Mouse (Mus musculus) kidney, adult 18-20 months (tissue): ENCODE results near the gene Tgif2.
A peak's percentile ranks its signal among the peaks of the same experiment; 100 is the strongest.
"Not testable (repeated sequence)": the region's sequence is repeated elsewhere in the genome, so short reads cannot be mapped to it uniquely, and the experiment has no call there.

Experiments
- DNase-seq: peaks from one replicate; pipeline ENCODE4 v3.0.0; 2021

Gene Tgif2

DNA sequence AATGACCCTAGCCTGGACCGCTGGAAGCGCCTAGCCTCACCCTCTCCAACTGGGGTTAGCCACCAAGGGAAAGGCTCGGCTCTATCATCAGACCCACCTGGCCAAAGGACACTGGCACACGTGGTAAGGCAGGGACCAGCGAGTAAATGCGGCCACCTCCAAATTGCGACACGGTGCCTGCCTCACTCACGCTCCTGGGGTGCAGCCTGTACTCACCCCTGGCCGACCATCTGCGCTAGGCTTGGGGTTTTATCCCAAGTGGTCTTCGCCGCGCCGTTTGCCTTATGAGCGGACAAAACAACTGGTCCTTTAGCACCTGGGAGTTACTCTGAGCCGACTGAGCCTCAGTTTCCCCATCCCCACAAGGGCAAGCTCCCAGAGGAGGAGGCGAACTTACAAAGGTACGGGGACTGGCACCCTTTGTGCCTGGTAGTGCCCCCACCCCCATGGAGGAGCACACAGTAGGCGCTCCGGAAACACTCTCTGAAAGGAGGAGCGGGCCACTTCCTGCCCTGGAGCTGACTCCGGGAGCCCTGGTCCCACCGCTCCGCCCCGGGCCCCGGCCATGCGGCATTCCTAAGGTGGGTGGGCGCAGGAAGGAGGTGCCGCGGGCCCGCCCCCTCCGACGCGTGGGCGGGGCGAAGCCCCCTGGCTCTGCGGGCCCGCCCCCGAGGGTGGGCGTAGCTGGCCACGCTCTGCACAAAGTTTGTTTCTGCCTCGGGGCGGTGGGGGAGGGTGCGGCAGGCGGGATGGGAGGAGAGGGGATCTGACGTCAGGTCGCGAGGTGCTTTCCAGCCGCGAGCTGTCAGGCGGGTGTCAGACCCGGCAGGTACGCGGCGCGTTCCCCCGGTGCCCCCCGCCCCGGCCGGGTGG lies at the start of gene Tgif2:
TSS of gene Tgif2 (plus strand) at position 689 of the 873 bp plus-strand sequence.
- DNase-seq: peak; percentile 39

DNA sequence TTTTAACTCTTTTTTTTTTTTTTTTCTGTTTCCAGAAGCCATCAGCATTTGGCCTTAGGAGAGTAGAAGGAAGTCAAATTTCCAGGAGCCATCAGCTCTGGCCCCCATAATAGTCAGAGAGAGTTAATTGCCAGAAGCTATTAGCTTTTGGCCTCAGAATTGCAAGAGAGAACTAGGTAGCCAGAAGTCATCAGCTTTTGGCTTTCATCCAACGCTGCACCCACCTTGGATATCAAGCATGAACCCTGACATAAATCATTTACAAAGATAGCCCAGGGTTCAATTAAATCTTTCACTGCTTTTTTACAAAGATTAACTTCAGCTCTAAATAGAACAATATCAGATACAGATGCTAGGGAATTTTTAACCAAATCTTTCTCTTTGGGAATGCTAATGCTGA lies 41.3 kb upstream of the Tgif2 start:
- no peak for DNase-seq

DNA sequence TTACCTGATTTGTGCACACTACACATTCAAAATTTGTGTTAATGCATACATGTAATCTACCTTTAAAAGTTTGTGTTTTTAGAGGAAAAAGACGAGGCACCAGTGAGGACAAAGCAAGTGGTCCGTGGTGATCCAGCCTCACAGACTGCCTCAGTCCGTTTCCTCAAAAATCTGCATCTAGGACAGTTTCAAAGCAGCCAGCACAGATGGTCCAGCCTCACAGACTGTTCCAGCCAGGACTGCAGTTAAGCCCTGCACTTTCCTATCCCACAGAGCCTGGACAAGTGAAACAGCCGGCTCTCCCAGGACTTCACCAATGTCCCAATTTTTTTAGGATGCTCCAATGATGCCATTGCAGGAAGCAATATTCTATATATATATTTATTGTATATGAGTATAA lies 38.8 kb upstream of the Tgif2 start:
- no peak for DNase-seq

DNA sequence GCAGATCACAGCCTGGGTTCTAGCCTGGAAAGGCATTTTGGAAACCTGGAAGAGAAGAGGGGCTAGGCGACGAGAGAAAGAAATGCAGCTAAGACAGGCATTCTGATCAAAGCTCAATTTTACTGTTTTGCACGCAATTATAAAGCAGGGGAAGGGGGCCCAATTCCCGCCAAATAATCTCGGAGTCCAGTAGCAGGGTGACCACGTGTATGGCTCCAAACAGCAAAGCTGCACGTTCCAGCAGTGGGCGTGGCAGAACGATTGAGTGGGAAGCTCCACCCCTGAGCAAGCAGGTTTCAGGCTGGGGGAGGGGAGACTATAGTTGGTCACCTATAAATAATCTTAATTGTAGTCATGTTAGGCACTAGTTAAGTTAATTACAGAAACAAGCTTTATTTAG lies 37.7 kb upstream of the Tgif2 start:
- not testable (repeated sequence) for DNase-seq

DNA sequence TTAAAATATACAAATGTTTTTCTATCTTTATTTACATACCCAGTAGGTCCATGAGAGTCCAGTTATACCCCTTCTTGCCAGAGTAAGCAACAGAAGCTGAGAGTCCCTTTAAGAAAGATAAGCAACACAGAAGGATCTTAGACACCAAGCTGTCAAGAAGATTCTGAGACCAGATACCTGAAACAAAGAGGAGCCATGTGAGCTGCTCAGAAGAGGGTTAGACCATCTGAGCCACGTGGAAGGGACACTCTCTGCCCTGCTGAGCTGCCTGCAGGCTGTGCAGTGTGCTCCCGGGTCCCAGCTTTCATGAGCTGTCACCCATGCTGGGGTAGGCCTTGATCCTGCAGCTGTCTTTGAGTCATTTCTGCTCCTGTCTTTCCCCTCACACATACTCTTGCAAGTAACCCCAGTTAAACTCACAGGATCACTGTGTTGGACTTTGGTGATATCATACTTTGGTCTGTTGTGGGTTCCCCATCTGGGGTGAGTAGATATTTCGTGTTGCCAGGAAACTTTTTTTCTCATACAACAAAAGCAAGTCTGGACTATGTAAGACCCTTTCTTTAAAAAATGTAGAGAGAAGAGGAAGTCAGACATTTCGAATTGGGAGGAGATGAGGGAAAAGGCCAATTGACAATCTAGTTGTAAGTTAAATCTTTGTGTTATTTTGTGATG lies 36.0 kb upstream of the Tgif2 start:
- no peak for DNase-seq

DNA sequence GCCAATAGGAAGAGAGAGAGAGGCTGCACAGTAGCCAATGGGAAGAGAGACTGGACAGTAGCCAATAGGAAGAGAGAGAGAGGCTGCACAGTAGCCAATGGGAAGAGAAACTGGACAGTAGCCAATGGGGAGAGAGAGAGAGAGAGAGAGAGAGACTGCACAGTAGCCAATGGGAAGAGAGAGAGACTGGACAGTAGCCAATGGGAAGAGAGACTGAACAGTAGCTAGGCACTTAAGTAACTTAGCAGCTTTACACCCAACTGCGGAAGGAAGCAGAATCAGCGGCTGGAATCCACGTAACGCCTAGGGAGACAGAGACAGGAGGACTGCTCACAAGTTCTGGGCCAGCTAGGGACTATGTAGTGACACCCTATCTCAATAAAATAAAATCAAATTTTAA lies 35.2 kb upstream of the Tgif2 start:
- no peak for DNase-seq

DNA sequence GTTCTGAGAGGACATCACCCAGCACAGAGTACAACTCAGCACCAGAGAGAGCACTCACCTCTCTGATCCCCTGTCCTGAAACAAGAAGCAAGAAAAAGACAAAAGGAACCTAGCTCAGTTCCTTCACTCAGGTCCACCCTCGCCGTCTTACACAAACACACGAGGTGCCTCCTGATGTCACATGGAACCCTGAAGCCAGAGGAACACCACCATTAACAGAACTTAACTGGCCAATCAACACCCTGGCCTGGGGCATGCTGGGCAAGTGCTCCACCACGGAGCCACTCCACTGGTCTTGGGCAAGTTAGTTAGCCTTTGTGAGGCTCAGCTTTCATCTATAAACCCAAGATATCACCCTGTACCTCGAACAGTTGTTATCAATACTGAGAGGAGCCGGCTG lies 32.9 kb upstream of the Tgif2 start:
- DNase-seq: no peak

DNA sequence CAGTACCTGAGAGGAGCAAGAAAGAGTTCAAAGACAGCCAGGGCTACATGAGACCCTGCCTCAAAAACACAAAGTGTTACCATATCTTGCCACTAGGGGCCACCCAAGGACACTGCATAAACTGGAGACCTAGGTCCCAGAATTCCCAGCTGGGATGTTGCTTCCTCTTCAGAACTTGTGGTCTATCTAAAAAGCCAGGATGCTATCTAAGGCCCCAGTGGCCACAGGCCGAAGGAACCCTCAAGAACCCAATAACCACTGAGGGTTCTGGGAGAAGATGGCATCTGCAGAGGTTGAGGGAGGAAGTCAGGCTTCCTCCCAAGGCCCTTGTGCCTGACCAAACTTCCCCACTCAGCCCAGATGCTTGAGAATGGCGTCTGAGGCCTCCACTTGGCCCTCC lies 30.2 kb upstream of the Tgif2 start:
- DNase-seq: peak; percentile 79

DNA sequence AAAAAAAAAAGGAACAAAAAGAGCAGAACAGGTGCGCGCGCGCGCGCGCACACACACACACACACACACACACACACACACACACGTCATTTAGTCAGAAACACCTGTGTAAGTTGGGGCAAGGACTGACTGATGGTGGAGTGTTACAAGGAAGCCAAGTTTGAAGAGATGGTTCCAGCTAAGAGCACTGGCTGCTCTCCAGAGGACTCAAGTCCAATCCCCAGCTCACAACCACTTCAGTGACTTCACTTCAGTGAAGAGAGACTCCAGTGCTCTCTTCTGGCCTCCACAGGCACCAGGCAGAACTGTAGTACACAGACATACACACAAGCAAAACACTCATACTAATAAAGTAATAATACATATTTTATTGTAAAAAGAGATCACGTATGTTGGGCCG lies 29.1 kb upstream of the Tgif2 start:
- DNase-seq: no peak

DNA sequence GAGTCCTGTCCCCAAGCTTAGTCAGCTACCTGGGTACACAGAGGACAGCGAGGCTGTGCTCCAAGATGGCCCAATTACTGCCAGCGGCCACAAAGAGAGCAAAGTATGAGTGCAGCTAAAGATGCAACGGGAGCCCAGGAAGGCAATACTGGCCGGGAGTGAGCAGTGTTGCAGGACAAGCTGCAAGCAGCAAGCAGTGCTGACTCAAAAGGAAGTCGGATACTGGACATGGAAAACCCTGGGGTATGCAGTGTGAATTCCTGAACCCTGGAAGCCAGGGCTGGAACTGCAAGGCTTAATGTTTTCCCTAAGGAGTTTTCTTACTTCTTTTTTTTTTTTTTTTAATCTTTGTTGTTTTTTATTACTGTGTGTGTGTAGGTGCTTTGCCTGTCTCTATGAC lies 28.3 kb upstream of the Tgif2 start:
- no peak for DNase-seq

DNA sequence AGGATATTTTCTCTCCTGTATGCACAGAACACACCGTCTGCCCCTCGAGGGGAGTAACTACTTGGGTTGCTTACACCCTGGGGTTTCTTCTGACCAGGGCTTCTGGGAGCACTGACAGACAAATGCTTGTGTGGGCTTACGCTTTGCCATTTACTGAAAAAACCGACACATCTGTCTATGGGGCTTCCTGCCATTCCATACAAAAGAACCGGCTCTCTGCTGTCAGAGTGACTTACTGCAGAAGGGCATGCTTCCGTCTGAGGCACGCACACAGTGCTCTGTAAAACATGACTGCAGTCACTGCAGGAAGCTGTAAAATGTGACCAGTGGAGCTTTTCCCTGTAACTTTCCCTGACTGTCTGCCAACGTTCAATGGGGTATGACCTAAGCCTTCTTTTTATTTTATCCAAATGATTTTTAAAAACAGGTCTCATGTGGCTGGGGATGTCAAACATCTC lies 25.4 kb upstream of the Tgif2 start:
- peak; percentile 20 for DNase-seq

DNA sequence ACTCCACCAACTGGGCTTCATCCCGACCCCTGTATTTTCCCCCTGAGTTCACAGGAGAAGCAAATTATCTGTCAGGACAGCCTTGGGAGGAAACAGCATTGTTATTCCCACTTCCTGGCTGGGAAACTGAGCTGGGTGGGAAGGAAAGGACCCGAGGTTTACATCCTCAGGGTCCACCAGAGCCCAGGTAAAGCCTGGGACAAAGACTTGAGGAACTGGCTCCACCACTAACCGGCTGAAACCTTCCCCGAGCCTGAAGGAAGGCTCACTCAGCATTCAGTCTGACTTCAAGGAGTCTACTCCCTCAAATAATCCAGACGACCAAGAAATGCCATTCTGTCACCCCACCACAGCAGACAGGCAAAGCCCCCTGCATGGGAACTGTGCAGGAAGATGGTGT lies 24.9 kb upstream of the Tgif2 start:
- no peak for DNase-seq

DNA sequence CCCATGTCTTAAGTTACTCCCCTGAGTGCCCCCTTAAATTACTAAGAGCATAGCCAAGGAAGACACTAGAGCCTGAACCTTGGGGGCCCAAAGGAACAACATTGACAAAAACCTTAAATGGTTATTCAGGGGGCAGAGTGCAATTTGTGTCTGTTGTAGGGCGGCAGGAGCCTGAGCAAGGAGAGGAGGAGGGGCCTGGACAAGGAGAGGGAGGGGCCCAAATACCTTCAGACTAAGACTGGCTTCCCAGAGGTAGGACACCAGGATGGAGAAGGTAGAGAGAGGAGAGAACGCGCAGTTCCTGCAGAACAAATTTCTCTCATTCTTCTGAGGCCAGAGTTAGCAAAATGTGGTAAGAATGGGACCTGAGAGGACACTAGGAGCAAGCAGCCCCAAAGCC lies 24.4 kb upstream of the Tgif2 start:
- DNase-seq: no peak

DNA sequence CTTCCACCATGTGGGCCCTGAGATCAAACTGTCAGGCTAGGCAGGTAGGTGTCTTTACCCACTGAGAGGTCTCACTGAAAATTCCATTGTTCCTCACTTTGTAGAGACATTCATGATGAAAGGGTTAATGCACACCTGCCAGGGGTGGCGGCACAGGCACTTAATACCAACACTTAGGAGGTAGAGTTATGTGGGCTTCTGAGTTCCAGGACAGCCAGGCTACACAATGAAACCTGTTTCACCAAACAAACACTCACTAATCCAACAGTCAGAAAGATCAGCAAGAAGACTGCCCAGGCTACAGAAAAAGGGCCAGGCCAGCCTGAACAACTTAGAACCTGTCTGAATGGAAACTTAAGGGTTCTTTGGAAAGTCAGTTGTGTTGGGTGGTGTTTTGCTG lies 23.7 kb upstream of the Tgif2 start:
- DNase-seq: no peak

DNA sequence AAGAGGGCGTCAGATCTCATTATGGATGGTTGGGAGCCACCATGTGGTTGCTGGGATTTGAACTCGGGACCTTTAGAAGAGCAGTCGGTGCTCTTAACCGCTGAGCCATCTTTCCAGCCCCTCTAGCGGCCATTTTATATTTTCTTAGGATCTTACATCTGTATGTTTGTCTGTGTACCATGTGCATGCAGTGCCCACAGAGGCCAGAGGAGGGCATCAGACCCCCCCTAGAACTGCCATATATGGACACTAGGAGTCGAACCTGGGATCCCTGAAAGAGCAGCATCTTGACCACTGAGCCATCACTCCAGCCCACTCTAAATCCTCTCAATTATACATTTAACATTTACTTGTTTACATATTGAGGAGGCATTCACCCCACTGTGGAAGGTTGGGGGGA lies 14.7 kb upstream of the Tgif2 start:
- DNase-seq: not testable (repeated sequence)

DNA sequence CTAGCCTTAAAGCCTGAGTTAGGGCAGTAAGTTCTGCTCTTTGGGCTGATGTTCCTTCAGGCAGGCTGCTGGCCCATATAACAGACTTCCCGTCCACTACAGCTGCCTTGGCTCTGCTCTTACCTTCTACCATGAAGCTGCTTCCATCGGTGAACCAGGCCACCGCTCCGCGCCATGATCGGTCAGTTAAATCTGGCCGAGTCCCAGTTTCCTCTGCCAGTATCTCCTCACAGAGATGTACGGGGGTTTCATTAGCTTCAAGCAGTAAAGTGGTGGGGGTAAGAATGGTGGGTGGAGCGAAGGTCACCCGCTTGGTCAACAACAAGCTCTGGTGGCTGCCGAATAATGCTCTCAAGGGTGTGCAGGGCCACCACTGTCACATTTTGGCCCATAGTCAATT lies 5.5 kb upstream of the Tgif2 start:
- DNase-seq: no peak

DNA sequence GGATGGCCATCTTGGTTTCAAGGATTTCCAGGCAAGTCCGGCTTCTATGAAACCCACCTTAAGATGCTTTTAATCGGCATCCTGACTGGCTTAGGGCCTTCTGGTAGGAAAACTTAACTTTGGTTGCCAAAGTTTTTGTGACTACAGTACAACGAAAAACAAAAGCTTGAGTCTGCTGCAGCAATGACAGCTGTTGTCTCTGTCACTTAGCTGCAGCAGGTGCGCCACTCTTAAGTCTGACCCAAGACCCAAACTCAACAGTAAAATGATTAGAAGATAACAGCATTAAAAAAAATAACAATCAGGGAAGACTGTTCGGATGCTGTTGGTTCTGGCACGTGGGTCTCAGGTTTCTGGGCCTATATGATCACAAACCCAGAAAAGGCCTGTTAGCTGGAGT lies 968 bp upstream of the Tgif2 start:
- no peak for DNase-seq

DNA sequence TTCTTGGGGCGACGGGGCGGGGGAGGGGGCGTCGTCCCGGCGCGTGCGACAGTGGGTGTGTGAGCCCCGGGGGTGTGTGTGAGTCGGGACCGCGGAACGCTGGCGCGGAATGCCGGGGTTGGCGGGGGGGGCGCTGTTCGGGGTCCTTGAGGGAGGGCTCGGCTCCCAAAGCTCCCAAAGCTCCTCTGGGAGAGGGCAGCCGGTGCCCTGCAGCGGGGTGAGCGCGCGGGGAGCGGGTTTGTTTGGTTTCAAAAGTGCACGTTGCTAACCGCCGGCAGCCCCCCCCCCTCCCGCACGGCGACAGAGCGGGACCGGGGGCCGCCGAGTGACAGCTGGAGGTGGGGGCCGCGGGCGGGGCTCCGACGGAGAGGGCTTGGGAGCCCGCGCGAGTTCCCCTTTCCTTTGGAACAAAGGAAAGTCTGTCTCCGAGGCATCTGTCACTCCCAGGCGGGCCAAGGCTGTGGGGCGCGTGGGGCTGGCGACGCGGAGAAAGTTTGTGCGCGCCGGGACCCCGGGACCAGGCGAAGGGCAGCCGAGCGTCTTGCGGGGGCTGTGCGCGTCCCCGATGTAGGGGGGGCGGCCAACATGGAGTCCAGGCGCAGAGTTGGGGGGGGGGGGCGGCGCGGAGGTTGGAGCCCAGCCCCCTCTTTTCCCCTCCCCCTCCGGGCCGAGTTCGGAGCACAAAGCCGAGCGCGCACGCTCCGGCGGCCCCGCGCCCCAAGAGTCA lies 657 bp downstream of the Tgif2 start:
- DNase-seq: peak; percentile 18

DNA sequence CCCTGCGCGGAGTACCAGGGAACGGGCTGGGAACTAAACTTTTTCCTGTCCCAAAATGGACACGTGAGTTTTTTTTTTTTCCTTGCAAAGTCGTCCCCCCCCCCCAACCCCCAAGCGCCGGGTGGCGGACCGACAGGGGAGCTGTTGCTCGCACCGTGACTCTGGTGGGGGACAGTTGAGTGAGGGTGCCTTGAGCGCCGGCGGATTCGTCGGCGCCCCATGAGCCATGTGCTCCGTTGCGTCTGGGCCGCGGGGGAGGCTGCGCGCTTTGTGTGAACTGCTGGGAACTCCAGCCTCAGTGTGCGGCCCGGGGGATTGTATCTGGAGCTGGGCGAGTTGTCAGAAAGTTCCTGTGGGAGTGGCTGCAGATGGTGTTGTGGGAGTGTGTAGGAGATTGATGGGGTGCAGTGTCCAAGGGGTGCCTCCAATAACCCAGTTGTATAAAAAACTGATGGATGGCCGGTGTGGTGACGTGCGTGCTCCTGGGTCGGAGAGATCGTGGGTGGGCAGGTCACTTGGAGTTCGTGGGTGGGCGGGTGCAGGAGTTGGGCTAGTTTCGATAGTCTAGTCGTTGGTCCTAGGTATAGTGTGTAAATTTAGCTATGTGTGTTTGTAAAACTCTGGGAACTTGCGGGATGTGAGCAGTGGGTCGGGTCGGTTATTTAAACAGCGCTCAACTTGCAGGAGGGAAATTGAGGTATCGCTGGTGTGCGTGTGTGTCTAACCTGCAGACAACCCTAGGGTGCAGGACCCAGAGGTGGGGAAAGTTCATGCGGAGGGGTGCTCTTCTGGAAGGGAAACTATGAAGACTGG lies 1.4 kb downstream of the Tgif2 start:
- peak; percentile 38 for DNase-seq

DNA sequence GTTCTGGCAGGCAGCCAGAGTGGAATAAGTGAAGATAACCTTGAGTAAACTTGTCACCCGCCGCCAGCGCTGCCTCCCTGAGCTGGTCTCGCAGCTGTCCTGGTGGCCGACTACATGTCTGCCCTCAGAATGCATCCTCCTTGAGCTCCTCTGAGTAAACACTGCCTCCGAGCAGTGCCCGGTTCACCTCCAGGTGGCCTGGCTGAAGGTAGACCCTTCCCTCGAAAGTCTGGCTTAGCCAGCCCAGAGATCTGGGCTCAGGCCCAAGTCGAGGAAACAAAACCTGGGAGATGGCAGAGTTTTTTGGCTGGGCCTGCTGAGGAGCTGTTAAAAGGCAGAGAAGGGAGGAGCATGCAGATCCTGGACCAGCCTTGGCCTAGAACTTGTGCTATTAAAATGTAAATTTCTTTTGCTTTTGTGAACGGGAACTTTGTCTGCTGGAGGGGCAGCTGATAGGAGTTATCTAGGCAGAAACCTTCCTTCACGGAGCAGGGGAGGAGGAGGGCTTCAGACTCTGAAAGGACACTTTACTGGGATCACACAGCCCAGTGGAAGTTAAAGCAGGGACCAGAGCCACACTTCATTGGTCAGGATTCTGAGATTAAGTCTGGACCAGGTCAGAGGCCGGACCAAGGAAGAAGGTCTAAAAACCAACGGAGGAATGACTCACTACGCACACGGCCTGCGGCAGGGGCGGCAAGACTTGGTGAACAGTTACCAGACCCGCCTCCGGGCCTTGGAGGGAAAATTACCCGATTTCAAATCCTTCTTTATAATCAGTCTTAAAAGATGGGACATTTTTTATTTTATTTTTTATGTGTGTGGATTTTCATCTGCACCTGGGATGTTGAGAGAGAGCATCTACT lies 2.3 kb downstream of the Tgif2 start:
- DNase-seq: peak; percentile 34

DNA sequence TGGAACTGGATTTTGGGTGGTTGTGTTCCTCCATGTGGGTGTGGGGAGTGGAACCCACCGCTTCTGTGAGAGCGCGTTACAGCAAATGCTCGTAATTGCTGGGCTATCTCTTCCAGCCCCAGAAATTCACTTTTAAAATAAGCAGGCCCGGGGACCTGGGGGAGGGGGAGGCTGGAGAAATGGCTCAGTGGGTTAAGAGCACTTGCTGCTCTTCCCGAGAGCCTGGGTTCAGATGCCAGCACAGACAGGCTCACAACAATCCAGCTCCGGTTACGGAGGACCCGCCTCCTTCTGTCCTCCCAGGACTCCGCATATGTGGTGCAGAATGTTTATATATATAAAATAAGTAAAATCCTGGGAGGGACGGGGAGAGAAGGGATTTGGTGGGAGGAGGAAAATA lies 2.9 kb downstream of the Tgif2 start:
- no peak for DNase-seq

DNA sequence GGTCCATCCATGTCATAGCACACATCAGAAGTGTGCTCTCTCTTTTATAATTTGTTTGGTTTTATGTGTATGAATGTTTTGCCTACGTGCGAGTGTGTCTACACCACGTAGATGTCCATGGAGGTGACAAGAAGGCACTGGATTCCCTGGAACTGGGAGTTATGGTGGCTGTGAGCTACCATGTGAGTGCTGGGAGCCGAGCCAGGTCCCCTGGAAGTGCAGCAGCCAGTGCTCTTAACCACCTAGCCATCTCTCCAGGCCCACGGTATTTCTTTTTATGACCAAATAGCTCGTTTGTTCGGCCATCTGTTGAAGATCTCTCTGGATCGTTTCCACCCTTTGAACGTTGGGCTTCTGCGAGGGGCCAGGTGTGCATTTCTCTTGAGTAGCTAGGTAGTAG lies 3.5 kb downstream of the Tgif2 start:
- DNase-seq: no peak
